Mouse (Mus musculus): Measurements from ENCODE around the gene Iqsec1.

- TF ChIP-seq CTCF (IDR thresholded peaks at IDR 0.05; ENCODE audit: low read depth, low read length) (no peak), POLR2A (IDR thresholded peaks at IDR 0.05; ENCODE audit: extremely low read depth, insufficient read depth, low read length) (no peak)
Measured at GRCm38 (mm10) chr6:90804646-90805045, 183.8 kb downstream of the Iqsec1 start.
